Comparison of ENCODE assay signal across 8 mouse cellular contexts in genomic region chr2:181364860-181365596, GRCm38 (mm10). TPM values are rescaled to one million over a fixed set of nuclear protein-coding genes. Genes with fewer than 3 reads are reported as not detected.
DNase-seq lines count a peak whose midpoint lies in the region; ATAC-seq lines count a peak whose summit lies in the region.

TSS of gene Zgpat (plus strand) at chr2:181364928.
TSS of gene Arfrp1 (minus strand) at chr2:181365404.

- H3K27ac ChIP-seq in forebrain, embryonic 11.5 days (ENCODE audit: low read depth, low read length) = peak within 1 kb of the TSS; percentile 84
- peak within 1 kb of the TSS; percentile 95 for H3K27ac ChIP-seq in heart, embryonic 16.5 days (ENCODE audit: low read length)
- H3K27ac ChIP-seq in liver, embryonic 15.5 days (replicated peaks) = peak within 1 kb of the TSS; percentile 93
- H3K27ac ChIP-seq in neural tube, embryonic 12.5 days = peak within 1 kb of the TSS; percentile 81

- peak; percentile 93 for ATAC-seq in forebrain, embryonic 11.5 days (replicated peaks; ENCODE audit: low FRiP score)
- ATAC-seq in heart, embryonic 16.5 days (replicated peaks; ENCODE audit: extremely low read depth, insufficient read depth, low FRiP score) = peak; percentile 89
- peak; percentile 92 for ATAC-seq in liver, embryonic 15.5 days (ENCODE audit: insufficient read depth)
- peak; percentile 91 for ATAC-seq in neural tube, embryonic 12.5 days (ENCODE audit: low FRiP score, low read depth)

- peak within 1 kb of the TSS; percentile 72 for H3K4me2 ChIP-seq in forebrain, embryonic 11.5 days (ENCODE audit: low read depth, low read length, severe bottlenecking)
- H3K4me2 ChIP-seq in heart, embryonic 16.5 days (ENCODE audit: low read depth, low read length) = peak within 1 kb of the TSS; percentile 98
- H3K4me2 ChIP-seq in liver, embryonic 15.5 days = peak within 1 kb of the TSS; percentile 97
- peak within 1 kb of the TSS; percentile 93 for H3K4me2 ChIP-seq in neural tube, embryonic 12.5 days (replicated peaks)

- H3K36me3 ChIP-seq in forebrain, embryonic 11.5 days (ENCODE audit: control insufficient read depth, insufficient read depth, low read length) = peaks cover 5% of the 10 kb centered on the region; the same call in 1 of the 2 replicates
- H3K36me3 ChIP-seq in heart, embryonic 16.5 days (ENCODE audit: control insufficient read depth, insufficient read depth) = peaks cover 26% of the 10 kb centered on the region
- H3K36me3 ChIP-seq in liver, embryonic 15.5 days (replicated peaks) = peaks cover 41% of the 10 kb centered on the region
- H3K36me3 ChIP-seq in neural tube, embryonic 12.5 days = peaks cover 37% of the 10 kb centered on the region

- H3K9me3 ChIP-seq in forebrain, embryonic 11.5 days (ENCODE audit: control insufficient read depth, low read length) = no peaks in the 10 kb centered on the region
- H3K9me3 ChIP-seq in heart, embryonic 16.5 days (replicated peaks; ENCODE audit: control insufficient read depth, low read length) = 0 out of 2 replicates have a peak, but pooled peaks cover 2% of the 10 kb centered on the region
- no peaks in the 10 kb centered on the region for H3K9me3 ChIP-seq in liver, embryonic 15.5 days (replicated peaks)
- H3K9me3 ChIP-seq in neural tube, embryonic 12.5 days = 0 out of 2 replicates have a peak, but pooled peaks cover 3% of the 10 kb centered on the region

- under 1% methylated on average over 67 of the region's 71 CpGs for WGBS in forebrain, embryonic 11.5 days
- WGBS in heart, embryonic 16.5 days = under 1% methylated on average over 67 of the region's 71 CpGs
- under 1% methylated on average over 71 of the region's 71 CpGs for WGBS in liver, embryonic 15.5 days (ENCODE audit: insufficient replicate concordance)
- under 1% methylated on average over 66 of the region's 71 CpGs for WGBS in neural tube, embryonic 12.5 days

- H3K27me3 ChIP-seq in forebrain, embryonic 11.5 days (ENCODE audit: control insufficient read depth, insufficient read depth, low read length) = no peaks in the 10 kb centered on the region
- H3K27me3 ChIP-seq in heart, embryonic 16.5 days (ENCODE audit: control insufficient read depth, insufficient read depth, low read length) = no peaks in the 10 kb centered on the region
- no peaks in the 10 kb centered on the region for H3K27me3 ChIP-seq in liver, embryonic 15.5 days
- H3K27me3 ChIP-seq in neural tube, embryonic 12.5 days (replicated peaks) = no peaks in the 10 kb centered on the region

- peaks cover 8% of the 10 kb centered on the region; the same call in 1 of the 2 replicates for H3K4me1 ChIP-seq in forebrain, embryonic 11.5 days (replicated peaks; ENCODE audit: control insufficient read depth, insufficient read depth, low read length)
- peaks cover 33% of the 10 kb centered on the region for H3K4me1 ChIP-seq in heart, embryonic 16.5 days (ENCODE audit: control insufficient read depth, insufficient read depth, low read length)
- H3K4me1 ChIP-seq in liver, embryonic 15.5 days (replicated peaks) = peaks cover 48% of the 10 kb centered on the region
- peaks cover 28% of the 10 kb centered on the region for H3K4me1 ChIP-seq in neural tube, embryonic 12.5 days

- peak within 1 kb of the TSS; percentile 78 for H3K9ac ChIP-seq in forebrain, embryonic 11.5 days (ENCODE audit: low read length)
- peak within 1 kb of the TSS; percentile 98 for H3K9ac ChIP-seq in heart, embryonic 16.5 days (ENCODE audit: low read length)
- peak within 1 kb of the TSS; percentile 90 for H3K9ac ChIP-seq in liver, embryonic 15.5 days
- H3K9ac ChIP-seq in neural tube, embryonic 12.5 days = peak within 1 kb of the TSS; percentile 89

- DNase-seq in CD8-positive naive resting alpha-beta T cell, adult 2 months (ENCODE audit: low read depth in 2 of 2, low spot score in 2 of 2) = peak; percentile 72
- peak; percentile 76 for DNase-seq in c-Kit-positive CD71-negative TER-119-negative erythroid progenitor cells, embryonic 14.5 days (ENCODE audit: low read depth)
- peak; percentile 93 for DNase-seq in forebrain, embryonic 11.5 days (ENCODE audit: low spot score)
- peak; percentile 92 to 95 for DNase-seq in kidney, postnatal 36 days
- peak; percentile 83 for DNase-seq in telencephalon, adult 2 months (ENCODE audit: low read depth, low spot score)

- H3K4me3 ChIP-seq in forebrain, embryonic 11.5 days (ENCODE audit: low read depth, low read length) = peak within 1 kb of the TSS; percentile 84
- H3K4me3 ChIP-seq in heart, embryonic 16.5 days (ENCODE audit: low read length) = peak within 1 kb of the TSS; percentile 95
- peak within 1 kb of the TSS; percentile 78 for H3K4me3 ChIP-seq in liver, embryonic 15.5 days (replicated peaks)
- peak within 1 kb of the TSS; percentile 86 for H3K4me3 ChIP-seq in neural tube, embryonic 12.5 days

RNA-seq across cellular contexts. Expression of gene Zgpat, which starts in this region (rescaled TPM):
- polyA plus RNA-seq in forebrain, embryonic 11.5 days (2014; fragmentation: Nextera tagmentation; extraction: Ambion mirVana) = 52.3 and 54.7 TPM in 2 replicates
- 28.0 and 30.7 TPM in 2 replicates for polyA plus RNA-seq in heart, embryonic 16.5 days (2015; fragmentation: Nextera tagmentation; extraction: Ambion mirVana)
- polyA plus RNA-seq in liver, embryonic 15.5 days (2015; fragmentation: Nextera tagmentation; extraction: Ambion mirVana) = 12.0 and 12.1 TPM in 2 replicates
- 69.8 and 74.4 TPM in 2 replicates for polyA plus RNA-seq in neural tube, embryonic 12.5 days (2016; fragmentation: Nextera tagmentation; extraction: Ambion mirVana)

RNA-seq across cellular contexts. Expression of gene Arfrp1, which starts in this region (rescaled TPM):
- 64.5 and 77.0 TPM in 2 replicates for polyA plus RNA-seq in forebrain, embryonic 11.5 days (2014; fragmentation: Nextera tagmentation; extraction: Ambion mirVana)
- 63.0 and 65.7 TPM in 2 replicates for polyA plus RNA-seq in heart, embryonic 16.5 days (2015; fragmentation: Nextera tagmentation; extraction: Ambion mirVana)
- 21.1 and 23.2 TPM in 2 replicates for polyA plus RNA-seq in liver, embryonic 15.5 days (2015; fragmentation: Nextera tagmentation; extraction: Ambion mirVana)
- 79.6 and 82.7 TPM in 2 replicates for polyA plus RNA-seq in neural tube, embryonic 12.5 days (2016; fragmentation: Nextera tagmentation; extraction: Ambion mirVana)

Comparison
In these comparisons a context has a peak if more than half of its experiments do, and no peak if none do; other contexts are left out.
1. Peak in every context shown above with its lines: DNase-seq, ATAC-seq, H3K4me3 ChIP-seq and H3K27ac ChIP-seq.